Mouse (Mus musculus) R1 (cell line): ENCODE measurements at regions not wholly inside any gene's neighbourhood (a gene's known extent, or its start where the extent isn't known, plus 50 kb on each side); places are given as distances from the start of the nearest gene placed in this dataset.
"Not testable (repeated sequence)": the region's sequence is repeated elsewhere in the genome, so short reads cannot be mapped to it uniquely, and the experiment has no call there.

ENCODE experiments used
- DNase-seq: peaks from one replicate; pipeline ENCODE4 v3.0.0-alpha.2; 2018; ENCODE audit warnings: low read depth, low spot score

GRCm38 (mm10) chr14:46594151-46594550 is 166.2 kb upstream of the Cdkn3 start:
- DNase-seq = no peak

GRCm38 (mm10) chr14:46591753-46592359 is 168.5 kb upstream of the Cdkn3 start:
- DNase-seq = no peak

DNA sequence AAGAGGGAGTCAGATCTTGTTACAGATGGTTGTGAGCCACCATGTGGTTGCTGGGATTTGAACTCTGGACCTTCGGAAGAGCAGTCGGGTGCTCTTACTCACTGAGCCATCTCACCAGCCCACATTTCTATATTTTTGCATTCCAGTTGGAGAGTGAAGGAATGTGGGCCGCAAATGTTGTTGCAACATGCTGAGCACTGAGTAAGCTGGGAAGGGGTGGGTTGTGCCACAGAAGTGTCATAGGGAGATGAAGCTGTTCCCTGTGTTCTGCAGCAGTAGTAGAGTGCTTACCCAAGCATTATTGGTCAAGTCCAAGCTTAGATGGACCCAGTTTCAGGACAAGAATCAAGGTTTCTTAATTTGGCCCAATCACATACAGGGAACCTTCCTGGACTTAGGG is 169.1 kb upstream of the Cdkn3 start:
- no peak for DNase-seq

DNA sequence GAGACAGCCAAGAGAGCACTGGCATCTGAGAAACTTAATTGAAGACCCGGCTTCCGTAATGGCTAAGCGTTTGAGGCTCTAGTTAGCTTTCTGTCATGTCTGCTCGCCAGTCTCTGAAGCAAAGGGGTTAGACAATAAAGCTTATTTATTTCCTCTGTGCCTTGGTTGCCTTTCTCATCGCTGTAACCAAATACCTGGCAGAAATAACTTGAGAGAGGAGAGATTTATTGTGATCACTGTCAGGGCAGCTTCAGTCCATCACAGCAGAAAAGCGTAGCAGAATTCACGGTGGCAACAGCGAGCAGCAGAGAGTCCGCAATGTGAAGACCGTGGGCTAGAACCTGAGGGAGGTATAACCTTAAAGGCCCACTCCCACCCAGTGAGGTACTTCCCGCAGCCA is 174.2 kb upstream of the Cdkn3 start:
- DNase-seq = no peak

DNA sequence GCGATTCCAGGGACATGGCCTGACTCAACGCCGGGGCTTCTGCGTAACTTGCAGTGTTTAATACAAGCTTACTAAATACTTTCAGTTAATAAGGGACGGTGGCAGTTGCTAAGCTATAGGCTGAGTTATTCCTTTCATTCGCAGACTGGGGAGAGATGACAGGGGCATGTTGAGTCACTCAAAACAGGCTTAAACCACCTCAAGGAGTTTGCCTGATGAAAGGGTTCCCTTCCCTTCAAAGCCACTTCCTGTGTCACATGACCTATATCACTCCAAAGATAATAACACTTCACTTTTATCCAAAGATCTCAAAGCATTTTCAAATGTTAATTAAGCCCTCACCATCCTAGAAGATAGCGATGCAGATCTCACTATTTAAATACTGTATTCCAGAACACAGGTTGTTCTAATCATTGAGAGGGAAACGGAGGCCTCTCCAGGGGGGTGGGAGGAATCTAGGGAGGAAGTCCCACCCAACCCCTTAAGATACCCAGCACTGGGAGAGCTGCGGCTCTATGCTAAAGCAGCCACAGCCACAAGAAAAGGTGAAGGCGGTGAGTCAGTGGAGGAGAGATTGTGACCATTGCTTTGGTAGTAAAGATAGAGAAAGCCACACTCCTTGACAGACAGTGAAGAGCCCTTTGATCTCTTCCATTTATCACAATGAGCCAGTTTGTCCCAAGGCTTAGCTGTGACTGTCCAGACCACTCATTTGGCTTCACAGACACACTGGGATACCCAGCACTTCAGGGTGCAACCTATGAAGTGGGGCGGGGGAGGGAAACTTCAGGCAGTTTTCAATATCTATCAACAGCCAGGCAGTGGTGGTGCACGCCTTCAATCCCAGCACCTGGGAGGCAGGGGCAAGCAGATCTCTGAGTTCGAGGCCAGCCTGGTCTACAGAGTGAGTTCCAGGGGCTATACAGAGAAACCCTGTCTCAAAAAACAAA is 182.0 kb upstream of the Cdkn3 start:
- DNase-seq = peak; percentile 12

DNA sequence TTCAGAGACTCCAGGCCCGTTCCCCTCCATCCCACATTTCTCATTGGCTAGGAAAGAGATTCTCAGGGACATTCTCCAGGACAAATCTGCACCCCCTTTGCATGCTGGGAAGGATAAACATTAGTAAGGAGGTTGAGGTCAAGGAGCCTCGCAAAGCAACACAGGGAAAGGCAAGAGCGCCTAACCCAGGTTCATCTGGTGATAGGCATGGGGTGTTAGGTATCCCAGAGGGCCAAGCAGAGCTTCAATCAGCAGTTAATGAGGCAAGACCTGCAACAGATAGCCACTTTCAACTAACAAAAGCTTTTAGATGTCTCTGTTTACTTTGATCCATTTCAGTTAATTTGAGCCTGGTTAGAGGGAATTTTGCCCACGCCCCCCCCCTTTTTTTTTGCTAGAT is 184.5 kb upstream of the Cdkn3 start:
- no peak for DNase-seq

GRCm38 (mm10) chr14:46575414-46575813 is 184.9 kb upstream of the Cdkn3 start:
- no peak for DNase-seq

- no peak for DNase-seq
Observed at GRCm38 (mm10) chr14:46573401-46573800, 182.9 kb upstream of the Bmp4 start.

GRCm38 (mm10) chr14:46572972-46573371 is 182.5 kb upstream of the Bmp4 start:
- DNase-seq = not testable (repeated sequence)

- DNase-seq = no peak
Observed at GRCm38 (mm10) chr14:46571841-46572240, 181.4 kb upstream of the Bmp4 start.

DNA sequence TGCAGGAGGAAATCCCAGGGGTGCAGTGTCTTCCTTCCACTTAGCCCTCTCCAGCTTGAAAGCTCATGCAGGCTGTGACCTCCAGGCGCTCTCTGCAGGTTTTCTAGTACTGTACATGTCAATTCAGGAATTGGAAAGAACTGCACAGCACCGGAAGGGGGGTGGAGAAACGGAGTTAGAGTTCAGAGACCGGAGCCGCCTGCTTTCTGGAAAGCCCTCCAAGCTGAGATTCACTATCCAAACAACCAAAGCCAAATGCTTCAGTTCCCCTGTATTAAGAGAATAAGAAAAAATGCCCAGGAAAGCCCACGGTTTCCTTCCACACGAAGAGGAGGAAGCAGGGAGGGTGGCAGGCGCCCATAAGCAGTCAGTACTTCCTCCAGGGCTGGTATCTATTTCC is 178.8 kb upstream of the Bmp4 start:
- DNase-seq = peak; percentile 20

DNA sequence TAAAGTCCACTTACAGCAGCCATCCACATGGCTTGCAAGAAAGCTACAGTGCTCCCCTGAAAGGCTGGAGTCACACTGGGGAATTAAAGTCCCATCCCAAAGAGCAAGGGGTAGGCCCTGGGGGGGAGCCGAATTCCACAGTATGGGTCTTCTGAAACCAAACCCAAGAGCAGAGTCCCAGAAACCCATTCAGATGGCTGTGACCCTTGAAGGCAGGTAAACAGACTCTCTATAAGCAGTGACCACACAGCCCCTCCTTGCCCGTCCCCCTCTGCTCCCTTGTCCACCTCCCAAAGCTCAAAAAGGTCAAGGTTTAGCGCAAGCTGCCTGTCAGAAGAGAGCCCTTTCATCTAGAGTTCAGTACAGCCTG is 176.9 kb upstream of the Bmp4 start:
- no peak for DNase-seq

GRCm38 (mm10) chr14:46566681-46567410 is 176.4 kb upstream of the Bmp4 start:
- DNase-seq = no peak

GRCm38 (mm10) chr14:46564998-46565397 is 174.5 kb upstream of the Bmp4 start:
- peak; percentile 75 for DNase-seq

DNA sequence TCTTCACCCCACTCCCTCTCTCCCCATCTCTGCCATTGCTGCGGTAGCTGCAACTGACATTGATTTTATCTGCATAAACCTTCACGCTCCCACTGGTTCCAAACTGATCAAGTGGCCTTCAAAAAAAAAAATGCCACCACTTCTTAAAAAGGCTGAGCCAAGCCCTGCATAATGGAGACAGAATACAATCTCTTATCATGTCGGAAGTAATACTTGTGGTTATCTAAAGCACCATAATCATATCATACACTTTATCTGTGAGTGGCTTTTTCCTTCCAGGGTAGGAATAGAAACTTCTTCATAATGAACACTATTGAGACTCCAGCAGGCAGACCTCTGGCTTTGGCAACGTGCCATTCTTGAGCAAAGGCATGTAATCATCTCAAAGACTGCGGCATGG is 171.5 kb upstream of the Bmp4 start:
- DNase-seq = no peak

DNA sequence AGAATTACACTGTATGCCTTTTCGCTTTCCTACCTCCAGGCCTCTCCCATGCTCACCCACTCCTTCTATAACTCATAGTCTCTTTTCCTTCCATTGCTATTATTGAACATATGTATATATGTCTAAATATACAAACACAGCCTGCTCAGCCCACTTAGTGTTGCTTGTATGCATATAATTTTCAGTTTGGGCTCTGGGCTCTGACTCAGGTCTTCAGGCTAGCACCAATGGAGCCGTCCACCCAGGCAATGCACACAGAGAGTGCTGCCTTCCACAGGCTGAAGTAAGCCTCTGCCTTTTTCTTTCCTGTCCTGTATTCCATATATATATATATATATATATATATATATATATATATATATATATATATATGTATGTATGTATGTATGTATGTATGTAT is 162.8 kb upstream of the Bmp4 start:
- no peak for DNase-seq

- DNase-seq = no peak
Observed at GRCm38 (mm10) chr14:46546146-46546545, 155.7 kb upstream of the Bmp4 start.

DNA sequence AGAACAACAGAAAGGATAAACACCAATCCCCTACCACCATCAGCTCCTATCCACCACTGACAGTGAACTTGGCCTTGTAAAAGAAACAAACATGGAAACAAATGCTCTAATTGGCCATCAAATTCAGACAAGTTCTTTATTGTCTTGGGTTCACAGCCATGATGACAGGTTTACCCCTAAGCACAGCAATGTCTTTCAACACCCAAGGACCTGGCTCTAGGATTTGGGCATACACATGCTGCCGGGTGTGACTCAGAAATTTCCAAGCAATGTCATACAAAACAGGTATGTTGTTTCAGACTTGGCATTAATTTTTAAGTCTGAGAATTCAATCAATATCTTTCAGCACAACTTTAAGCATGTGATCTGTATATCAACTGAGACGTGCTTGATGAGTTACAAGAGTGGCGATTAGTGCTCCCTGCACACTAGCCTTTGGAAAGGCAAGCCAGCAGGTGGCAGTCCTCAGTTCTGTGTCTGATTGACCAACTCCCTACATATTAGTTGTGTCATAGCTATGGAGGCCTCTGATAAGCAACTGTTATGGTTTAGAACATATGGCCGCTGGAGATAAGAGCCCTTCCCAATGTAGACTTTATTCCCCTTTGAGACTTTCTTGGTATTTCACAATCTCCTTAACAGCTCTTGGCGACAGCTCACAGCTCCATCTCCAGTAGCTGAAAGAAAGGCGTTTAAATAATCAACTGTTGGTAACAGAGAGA is 149.2 kb upstream of the Bmp4 start:
- DNase-seq = no peak

GRCm38 (mm10) chr14:46536002-46536762 is 145.7 kb upstream of the Bmp4 start:
- no peak for DNase-seq

GRCm38 (mm10) chr14:46532697-46533096 is 142.2 kb upstream of the Bmp4 start:
- DNase-seq = no peak

DNA sequence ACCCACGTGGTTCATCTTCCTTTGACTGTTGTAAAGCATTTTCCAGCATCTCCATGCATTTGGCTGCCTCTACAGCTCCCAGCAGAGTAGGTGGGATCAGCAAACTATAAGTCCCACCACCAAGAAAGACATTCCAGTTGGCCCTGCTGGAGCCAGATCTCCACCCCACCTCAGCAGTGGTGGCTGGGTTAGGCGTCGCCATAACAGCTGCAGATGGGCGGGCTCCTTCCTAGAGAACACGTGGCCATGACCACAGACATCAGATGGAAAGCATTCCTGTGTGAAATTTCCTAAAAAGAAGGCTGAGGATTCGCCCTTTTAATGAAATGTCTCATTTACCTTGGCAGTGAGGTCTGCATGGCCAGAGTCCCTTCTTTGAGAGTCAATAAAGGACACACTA is 140.0 kb upstream of the Bmp4 start:
- no peak for DNase-seq
